Mouse (Mus musculus) MEL (cell line): ENCODE measurements around the gene Gm10300. TPM values are rescaled to one million over a fixed set of nuclear protein-coding genes. Genes with fewer than 3 reads are reported as not detected.
A peak's percentile ranks its signal among the peaks of the same experiment; 100 is the strongest.

Source experiments
- DNase-seq: peaks from one replicate; pipeline ENCODE4 v3.0.0; 2011; ENCODE audit warnings: low read depth, low spot score
- H3K27ac ChIP-seq: 2 replicates; pipeline ENCODE4 v1.5.1; 2012; ENCODE audit warnings: low read depth, mild to moderate bottlenecking, control low read depth, low read length, moderate library complexity; ENCODE audit not compliant: control insufficient read depth
- H3K27me3 ChIP-seq, 2 experiments: fragments of 150-350 bp in 1 of 2; sonication (generic) in 1 of 2; 2 replicates each; pipeline ENCODE4 v1.6.1; 2012; ENCODE audit warnings: low read length in 2 of 2, mild to moderate bottlenecking in 2 of 2, improper control_type of control experiment in 1 of 2, moderate library complexity in 1 of 2; ENCODE audit not compliant: insufficient read depth in 2 of 2, control insufficient read depth in 1 of 2
- H3K36me3 ChIP-seq, 2 experiments: 2 replicates each; pipeline ENCODE4 v1.6.1; 2012 to 2014; ENCODE audit warnings: low read length in 2 of 2, improper control_type of control experiment in 1 of 2, inconsistent platforms in 1 of 2, mild to moderate bottlenecking in 1 of 2; ENCODE audit not compliant: insufficient read depth in 2 of 2, control insufficient read depth in 1 of 2
- H3K4me1 ChIP-seq, 2 experiments: fragments of 150-350 bp in 1 of 2; sonication (generic) in 1 of 2; 2 replicates each; pipeline ENCODE4 v1.6.1; 2012; ENCODE audit warnings: low read length in 2 of 2, improper control_type of control experiment in 1 of 2, mild to moderate bottlenecking in 1 of 2; ENCODE audit not compliant: insufficient read depth in 2 of 2, control insufficient read depth in 1 of 2
- H3K4me3 ChIP-seq, 2 experiments: fragments of 150-350 bp in 1 of 2; sonication (generic) in 1 of 2; 2 replicates each; pipeline ENCODE4 v1.5.1; 2012; ENCODE audit warnings: low read depth in 2 of 2, low read length in 2 of 2, mild to moderate bottlenecking in 2 of 2, moderate library complexity in 2 of 2, control low read depth in 1 of 2, improper control_type of control experiment in 1 of 2; ENCODE audit not compliant: control insufficient read depth in 1 of 2, insufficient read depth in 1 of 2
- H3K79me2 ChIP-seq: 2 replicates; pipeline ENCODE4 v1.6.1; 2012; ENCODE audit warnings: mild to moderate bottlenecking, low read length, moderate library complexity; ENCODE audit not compliant: control insufficient read depth, poor library complexity, insufficient read depth
- H3K9ac ChIP-seq: 2 replicates; pipeline ENCODE4 v1.6.1; 2012; ENCODE audit warnings: low read depth, mild to moderate bottlenecking, control low read depth, low read length, moderate library complexity; ENCODE audit not compliant: control insufficient read depth, poor library complexity, severe bottlenecking
- H3K9me3 ChIP-seq: fragments of 150-350 bp; sonication (generic); replicated peaks from 2 replicates; pipeline ENCODE4 v1.6.1; 2012; ENCODE audit warnings: mild to moderate bottlenecking, low read length, improper control_type of control experiment, moderate library complexity; ENCODE audit not compliant: insufficient read depth
- BHLHE40 ChIP-seq: IDR thresholded peaks from 2 replicates; pipeline ENCODE4 v1.6.1; 2012; ENCODE audit warnings: low read depth, mild to moderate bottlenecking, inconsistent platforms, low read length, improper control_type of control experiment, borderline replicate concordance
- CHD1 ChIP-seq: IDR thresholded peaks from 2 replicates; pipeline ENCODE4 v1.6.1; 2012; ENCODE audit warnings: low read depth, mild to moderate bottlenecking, inconsistent platforms, low read length, improper control_type of control experiment
- CHD2 ChIP-seq: IDR thresholded peaks from 2 replicates; pipeline ENCODE4 v1.6.1; 2011; ENCODE audit warnings: low read length, improper control_type of control experiment
- CTCF ChIP-seq, 3 experiments: IDR thresholded peaks in 2 of 3; conservative IDR thresholded peaks in 1 of 3; 2 replicates each; pipeline ENCODE4 v1.5.1; 2011 to 2012; ENCODE audit warnings: low read length in 3 of 3, low read depth in 2 of 3, mild to moderate bottlenecking in 2 of 3, improper control_type of control experiment in 1 of 3, inconsistent platforms in 1 of 3, mixed read lengths in 1 of 3, moderate library complexity in 1 of 3; ENCODE audit not compliant: control insufficient read depth in 1 of 3, insufficient read depth in 1 of 3, poor library complexity in 1 of 3, severe bottlenecking in 1 of 3
- E2F4 ChIP-seq: IDR thresholded peaks from 2 replicates; pipeline ENCODE4 v1.6.1; 2011; ENCODE audit warnings: low read depth, low read length, improper control_type of control experiment, borderline replicate concordance
- ELF1 ChIP-seq: IDR thresholded peaks from 2 replicates; pipeline ENCODE4 v1.6.1; 2014; ENCODE audit warnings: low read depth, mild to moderate bottlenecking, inconsistent platforms, low read length, improper control_type of control experiment, moderate library complexity
- ETS1 ChIP-seq: IDR thresholded peaks from 2 replicates; pipeline ENCODE4 v1.6.1; 2012; ENCODE audit warnings: low read depth, mild to moderate bottlenecking, inconsistent platforms, low read length, improper control_type of control experiment, moderate library complexity
- GABPA ChIP-seq: IDR thresholded peaks from 2 replicates; pipeline ENCODE4 v1.6.1; 2012; ENCODE audit warnings: low read depth, mild to moderate bottlenecking, inconsistent platforms, low read length, improper control_type of control experiment, moderate library complexity
- HCFC1 ChIP-seq: IDR thresholded peaks from 2 replicates; pipeline ENCODE4 v1.6.1; 2012; ENCODE audit warnings: low read depth, mild to moderate bottlenecking, inconsistent platforms, low read length, improper control_type of control experiment, moderate library complexity
- JUND ChIP-seq: IDR thresholded peaks from 2 replicates; pipeline ENCODE4 v1.6.1; 2011; ENCODE audit warnings: low read depth, mild to moderate bottlenecking, improper control_type of control experiment, low read length
- MAFK ChIP-seq: IDR thresholded peaks from 2 replicates; pipeline ENCODE4 v1.6.1; 2011; ENCODE audit warnings: low read depth, mild to moderate bottlenecking, low read length, improper control_type of control experiment, borderline replicate concordance
- MAZ ChIP-seq: IDR thresholded peaks from 2 replicates; pipeline ENCODE4 v1.6.1; 2012; ENCODE audit warnings: low read depth, mild to moderate bottlenecking, inconsistent platforms, low read length, improper control_type of control experiment
- MXI1 ChIP-seq: IDR thresholded peaks from 2 replicates; pipeline ENCODE4 v1.6.1; 2011; ENCODE audit warnings: mild to moderate bottlenecking, low read depth, low read length, improper control_type of control experiment
- MYB ChIP-seq: IDR thresholded peaks from 2 replicates; pipeline ENCODE4 v1.6.1; 2011; ENCODE audit warnings: mild to moderate bottlenecking, low read depth, low read length, improper control_type of control experiment
- NELFE ChIP-seq: IDR thresholded peaks from 2 replicates; pipeline ENCODE4 v1.6.1; 2011; ENCODE audit warnings: low read depth, low read length, improper control_type of control experiment
- NRF1 ChIP-seq: IDR thresholded peaks from 2 replicates; pipeline ENCODE4 v1.6.1; 2014; ENCODE audit warnings: low read depth, mild to moderate bottlenecking, inconsistent platforms, low read length, improper control_type of control experiment, moderate library complexity; ENCODE audit not compliant: poor library complexity, insufficient read depth, severe bottlenecking
- POLR2A ChIP-seq, 2 experiments: IDR thresholded peaks; 2 replicates each; pipeline ENCODE4 v1.6.1; 2011 to 2012; ENCODE audit warnings: low read length in 2 of 2, mild to moderate bottlenecking in 2 of 2, control low read depth in 1 of 2, improper control_type of control experiment in 1 of 2, low read depth in 1 of 2, moderate library complexity in 1 of 2; ENCODE audit not compliant: control insufficient read depth in 1 of 2, insufficient read depth in 1 of 2, poor library complexity in 1 of 2
- POLR2AphosphoS2 ChIP-seq: IDR thresholded peaks from 2 replicates; pipeline ENCODE4 v1.6.1; 2011; ENCODE audit warnings: low read length, improper control_type of control experiment
- POLR2AphosphoS5 ChIP-seq: IDR thresholded peaks from 2 replicates; pipeline ENCODE4 v1.6.1; 2012; ENCODE audit warnings: low read depth, borderline replicate concordance, mild to moderate bottlenecking, inconsistent platforms, low read length, moderate library complexity, mixed read lengths
- RAD21 ChIP-seq: IDR thresholded peaks from 2 replicates; pipeline ENCODE4 v1.6.1; 2011; ENCODE audit warnings: mild to moderate bottlenecking, low read depth, low read length, improper control_type of control experiment
- RCOR1 ChIP-seq: IDR thresholded peaks from 2 replicates; pipeline ENCODE4 v1.6.1; 2012; ENCODE audit warnings: low read depth, mild to moderate bottlenecking, inconsistent platforms, low read length, improper control_type of control experiment
- SIN3A ChIP-seq: IDR thresholded peaks from 2 replicates; pipeline ENCODE4 v1.6.1; 2012; ENCODE audit warnings: low read length, improper control_type of control experiment, inconsistent platforms
- SMC3 ChIP-seq: IDR thresholded peaks from 2 replicates; pipeline ENCODE4 v1.6.1; 2011; ENCODE audit warnings: low read depth, low read length, improper control_type of control experiment
- TAL1 ChIP-seq: IDR thresholded peaks from 2 replicates; pipeline ENCODE4 v1.6.1; 2012; ENCODE audit warnings: mild to moderate bottlenecking, inconsistent platforms, low read length, moderate library complexity, mixed read lengths
- TBP ChIP-seq: IDR thresholded peaks from 2 replicates; pipeline ENCODE4 v1.8.0; 2011; ENCODE audit warnings: low read depth, low read length, improper control_type of control experiment
- TCF12 ChIP-seq: IDR thresholded peaks from 2 replicates; pipeline ENCODE4 v1.6.1; 2014; ENCODE audit warnings: low read depth, mild to moderate bottlenecking, inconsistent platforms, low read length, improper control_type of control experiment, moderate library complexity
- UBTF ChIP-seq: IDR thresholded peaks from 2 replicates; pipeline ENCODE4 v1.6.1; 2012; ENCODE audit warnings: low read depth, mild to moderate bottlenecking, inconsistent platforms, low read length, improper control_type of control experiment, moderate library complexity, borderline replicate concordance; ENCODE audit not compliant: insufficient read depth
- USF1 ChIP-seq: IDR thresholded peaks from 2 replicates; pipeline ENCODE4 v1.6.1; 2014; ENCODE audit warnings: low read depth, mild to moderate bottlenecking, inconsistent platforms, low read length, improper control_type of control experiment, moderate library complexity
- USF2 ChIP-seq, 2 experiments: IDR thresholded peaks; 2 replicates each; pipeline ENCODE4 v1.6.1; 2011 to 2012; ENCODE audit warnings: improper control_type of control experiment in 2 of 2, low read length in 2 of 2, borderline replicate concordance in 1 of 2, inconsistent platforms in 1 of 2, low read depth in 1 of 2, mild to moderate bottlenecking in 1 of 2; ENCODE audit not compliant: insufficient read depth in 1 of 2
- ZC3H11A ChIP-seq: IDR thresholded peaks from 2 replicates; pipeline ENCODE4 v1.6.1; 2012; ENCODE audit warnings: low read depth, mild to moderate bottlenecking, inconsistent platforms, low read length, improper control_type of control experiment
- ZKSCAN1 ChIP-seq: IDR thresholded peaks from 2 replicates; pipeline ENCODE4 v1.6.1; 2012; ENCODE audit warnings: low read depth, mild to moderate bottlenecking, inconsistent platforms, low read length, improper control_type of control experiment, moderate library complexity
- ZMIZ1 ChIP-seq: IDR thresholded peaks from 2 replicates; pipeline ENCODE4 v1.6.1; 2012; ENCODE audit warnings: low read depth, mild to moderate bottlenecking, inconsistent platforms, low read length, improper control_type of control experiment, moderate library complexity
- ZNF384 ChIP-seq: IDR thresholded peaks from 2 replicates; pipeline ENCODE4 v1.6.1; 2012; ENCODE audit warnings: low read depth, mild to moderate bottlenecking, inconsistent platforms, low read length, improper control_type of control experiment
- polyA plus RNA-seq, 2 experiments: library from polyadenylated mRNA; stranded (reverse) in 1 of 2; unstranded in 1 of 2; fragments of >175 nt in 1 of 2; fragments of >200 nt in 1 of 2; gene quantifications; 2 replicates each; pipeline versions ENCODE4 v1.2.1 to v1.2.4; 2012; ENCODE audit warnings: low replicate concordance in 2 of 2, low read depth in 1 of 2; ENCODE audit not compliant: insufficient read length in 2 of 2, insufficient read depth in 1 of 2, missing spikeins in 1 of 2
- total RNA-seq: library from RNA; depleted of rRNA; stranded (reverse); fragments of 300-350 nt; gene quantifications from 2 replicates; pipeline ENCODE4 v1.2.3, GENCODE M21; 2012

The Gm10300 gene
- total and polyA plus RNA-seq, 3 experiments, result 0.18 to 0.46 TPM; not detected in 1

DNA sequence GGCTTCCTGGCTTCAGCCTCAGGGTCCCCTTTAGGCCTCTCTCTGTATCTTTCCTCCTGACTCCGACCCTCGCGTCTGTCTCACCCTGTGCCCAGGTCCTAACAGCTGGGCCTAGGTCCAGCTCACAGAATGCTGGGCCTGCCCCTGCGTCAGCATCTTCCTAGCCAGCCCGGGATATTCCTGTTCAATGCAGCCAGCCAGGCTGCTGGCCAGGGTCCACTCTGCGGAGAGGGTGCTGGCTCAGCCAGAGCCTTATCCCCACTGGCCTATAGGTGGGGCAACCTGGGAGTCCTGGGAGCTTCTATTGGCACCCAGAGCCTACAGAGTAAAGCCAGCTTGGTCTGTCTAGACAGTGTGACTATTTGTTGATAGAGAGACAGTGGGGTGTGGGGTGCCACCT, 1.6 kb upstream of the Gm10300 start:
- Histone ChIP-seq H3K4me3 (no peak overlapping the region), H3K27ac (no peak overlapping the region), H3K36me3 (peaks cover 7 to 21% of the 10 kb centered on the region in 2 experiments)

DNA sequence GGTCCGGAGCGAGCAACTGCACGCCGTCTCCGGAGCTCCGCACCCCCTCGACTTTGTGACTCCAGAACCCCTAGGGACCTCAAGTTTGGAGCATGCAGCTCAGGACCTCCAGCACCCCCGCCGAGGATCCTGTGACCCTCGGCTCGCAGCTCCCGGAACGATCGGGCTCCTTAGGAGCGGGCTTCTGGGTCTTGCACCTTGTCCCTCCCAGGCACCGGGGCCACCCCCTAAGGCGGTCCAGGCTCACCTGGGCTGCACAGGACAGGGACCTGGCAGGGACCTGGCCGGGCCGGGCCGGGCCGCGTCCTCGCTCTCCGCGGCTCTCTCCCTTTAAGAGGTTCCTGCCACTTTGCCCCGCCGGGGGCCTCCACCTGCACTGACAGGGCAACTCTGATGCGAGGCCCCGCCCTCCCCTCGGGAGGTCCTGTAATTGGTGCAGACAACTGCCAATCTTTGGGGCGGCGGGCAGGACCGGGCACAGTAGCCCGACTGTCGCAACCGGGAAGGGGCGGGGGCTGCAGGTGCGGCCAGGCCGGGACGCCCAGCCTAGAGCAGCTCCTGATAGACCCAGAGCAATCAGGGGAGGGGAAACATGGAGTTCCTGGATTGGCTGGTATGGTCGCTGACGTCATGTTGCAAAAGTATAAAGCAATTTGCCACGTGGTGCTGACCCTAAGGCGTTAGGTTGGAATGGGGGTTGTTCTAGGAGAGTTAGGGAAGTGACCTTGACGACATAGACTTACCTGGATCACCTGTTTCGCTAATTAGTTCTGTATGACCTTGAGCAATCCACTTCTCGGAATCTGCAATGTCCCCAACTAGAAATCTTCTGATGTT, 654 bp downstream of the Gm10300 start, which contains the start of gene Epb41:
Gene Epb41 (minus strand): TSS at position 389 of the 837 bp plus-strand sequence.
- Histone ChIP-seq H3K4me3 (peak within 1 kb of the TSS; percentile 83 to 94), H3K27ac (peak within 1 kb of the TSS; percentile 100), H3K4me1 (peaks cover 9 to 31% of the 10 kb centered on the region in 2 experiments), H3K9me3 (no peaks in the 10 kb centered on the region), H3K9ac (peak within 1 kb of the TSS; percentile 91), H3K79me2 (peaks cover 40% of the 10 kb centered on the region), H3K27me3 (no peaks in the 10 kb centered on the region), H3K36me3 (peaks cover 3 to 20% of the 10 kb centered on the region in 2 experiments; a peak in 3 of 4 replicates)
- peak; percentile 99 for DNase-seq
- TF ChIP-seq TBP (peak; percentile 98), MYB (no peak), NELFE (peak; percentile 64), POLR2A (IDR thresholded peaks at IDR 0.05; ENCODE audit: control insufficient read depth in 1 of 2, insufficient read depth in 1 of 2, low read depth in 1 of 2, low read length in 2 of 2, poor library complexity in 1 of 2) (peak; percentile 85 to 92), CHD2 (no peak; the same call in 1 of the 2 replicates), MXI1 (peak; percentile 98), NRF1 (peak; percentile 25; the same call in 1 of the 2 replicates), RAD21 (no peak), ZC3H11A (no peak), RCOR1 (no peak), UBTF (0 out of 2 replicates have a peak, but pooled peaks have one; percentile 34), ZMIZ1 (peak; percentile 86), BHLHE40 (0 out of 2 replicates have a peak, but pooled peaks have one; percentile 7), TAL1 (no peak), HCFC1 (peak; percentile 77), TCF12 (peak; percentile 76), USF1 (peak; percentile 92), MAFK (no peak), SIN3A (peak; percentile 86), MAZ (peak; percentile 93), USF2 (IDR thresholded peaks at IDR 0.05; ENCODE audit: borderline replicate concordance in 1 of 2, insufficient read depth in 1 of 2, low read depth in 1 of 2, low read length in 2 of 2) (peak in 1 of 2 experiments; percentile 67; a peak in 2 of 4 replicates)

More for the DNA sequence above, 1.6 kb upstream of the Gm10300 start:
- peak overlapping the region; percentile 61 for H3K9ac ChIP-seq
- DNase-seq, result no peak
- H3K9me3 ChIP-seq, result no peaks in the 10 kb centered on the region
- H3K79me2 ChIP-seq, result peaks cover 40% of the 10 kb centered on the region
- no peak for TF ChIP-seq POLR2AphosphoS5
- no peak for TF ChIP-seq ZC3H11A
- TF ChIP-seq E2F4, result no peak
- no peak for TF ChIP-seq POLR2A (IDR thresholded peaks at IDR 0.05; ENCODE audit: control insufficient read depth in 1 of 2, insufficient read depth in 1 of 2, low read depth in 1 of 2, low read length in 2 of 2, poor library complexity in 1 of 2)
- no peak for TF ChIP-seq SMC3
- TF ChIP-seq CHD1, result no peak
- TF ChIP-seq POLR2AphosphoS2, result no peak
- no peak for TF ChIP-seq SIN3A
- TF ChIP-seq ELF1, result no peak
- TF ChIP-seq GABPA, result no peak
- TF ChIP-seq NRF1, result no peak
- no peak for TF ChIP-seq ZKSCAN1
- TF ChIP-seq TBP, result no peak
- no peak for TF ChIP-seq USF2 (IDR thresholded peaks at IDR 0.05; ENCODE audit: borderline replicate concordance in 1 of 2, insufficient read depth in 1 of 2, low read depth in 1 of 2, low read length in 2 of 2)
- no peak for TF ChIP-seq JUND
- no peak for TF ChIP-seq HCFC1
- TF ChIP-seq ZNF384, result no peak
- no peak for TF ChIP-seq ETS1
- no peak for TF ChIP-seq CTCF (IDR thresholded peaks at IDR 0.05 in 2 of 3, conservative IDR thresholded peaks at IDR 0.05 in 1 of 3; ENCODE audit: control insufficient read depth in 1 of 3, insufficient read depth in 1 of 3, low read depth in 2 of 3, low read length in 3 of 3, poor library complexity in 1 of 3, severe bottlenecking in 1 of 3)
- H3K4me1 ChIP-seq, result peaks cover 8 to 24% of the 10 kb centered on the region in 2 experiments
- no peaks in the 10 kb centered on the region for H3K27me3 ChIP-seq
